ENCODE assay signal across 7 mouse cellular contexts in the genomic region with DNA sequence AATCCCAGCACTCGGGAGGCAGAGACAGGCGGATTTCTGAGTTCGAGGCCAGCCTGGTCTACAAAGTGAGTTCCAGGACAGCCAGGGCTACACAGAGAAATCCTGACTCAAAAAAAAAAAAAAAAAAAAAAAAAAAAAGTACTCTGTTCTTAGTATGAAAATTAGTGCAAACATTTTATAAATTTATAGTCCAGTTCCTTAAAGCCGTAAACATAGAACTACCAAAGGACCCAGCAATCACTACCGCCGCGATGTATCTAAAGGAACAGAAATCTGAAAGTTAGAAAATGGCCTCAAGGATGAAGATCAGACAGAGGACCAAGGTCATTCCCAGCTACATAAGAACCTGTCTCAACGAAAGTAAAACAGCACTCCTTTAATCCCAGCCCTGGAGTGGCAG. TPM values are rescaled to one million over a fixed set of nuclear protein-coding genes. Genes with fewer than 3 reads are reported as not detected.
DNase-seq lines count a peak whose midpoint lies in the region; ATAC-seq and TF ChIP-seq lines count a peak whose summit lies in the region.

No protein-coding gene starts in this region.

- no peak for TF ChIP-seq EP300 in lung, postnatal 0 days (IDR thresholded peaks at IDR 0.05)
- no peak for TF ChIP-seq EP300 in stomach, postnatal 0 days (optimal IDR thresholded peaks at IDR 0.05)

- H3K4me1 ChIP-seq in lung, postnatal 0 days (ENCODE audit: insufficient read depth, low read depth, low read length): no peaks in the 10 kb centered on the region
- H3K4me1 ChIP-seq in forebrain, embryonic 14.5 days (ENCODE audit: control insufficient read depth, insufficient read depth, low read length): no peaks in the 10 kb centered on the region
- H3K4me1 ChIP-seq in liver, embryonic 12.5 days: peaks cover 20% of the 10 kb centered on the region
- no peaks in the 10 kb centered on the region for H3K4me1 ChIP-seq in stomach, postnatal 0 days (replicated peaks; ENCODE audit: control insufficient read depth, insufficient read depth)

- no peak for TF ChIP-seq CTCF in lung, postnatal 0 days (IDR thresholded peaks at IDR 0.05)
- no peak for TF ChIP-seq CTCF in stomach, postnatal 0 days (IDR thresholded peaks at IDR 0.05; ENCODE audit: low read depth)

- H3K27me3 ChIP-seq in lung, postnatal 0 days (replicated peaks; ENCODE audit: insufficient read depth, low read length): no peaks in the 10 kb centered on the region
- no peaks in the 10 kb centered on the region for H3K27me3 ChIP-seq in forebrain, embryonic 14.5 days (replicated peaks; ENCODE audit: control insufficient read depth, insufficient read depth, low read length)
- H3K27me3 ChIP-seq in liver, embryonic 12.5 days (replicated peaks): no peaks in the 10 kb centered on the region
- H3K27me3 ChIP-seq in stomach, postnatal 0 days (ENCODE audit: control insufficient read depth, insufficient read depth, low read length): no peaks in the 10 kb centered on the region

- peak overlapping the region; percentile 50; the same call in 1 of the 2 replicates for H3K4me3 ChIP-seq in lung, postnatal 0 days (ENCODE audit: low read depth, low read length)
- H3K4me3 ChIP-seq in forebrain, embryonic 14.5 days (ENCODE audit: low read depth, low read length): peak overlapping the region; percentile 61
- H3K4me3 ChIP-seq in liver, embryonic 12.5 days: peak overlapping the region; percentile 82
- peak overlapping the region; percentile 65 for H3K4me3 ChIP-seq in stomach, postnatal 0 days (ENCODE audit: low read depth, low read length)

- H3K9ac ChIP-seq in lung, postnatal 0 days (replicated peaks; ENCODE audit: low read depth): no peak overlapping the region
- peak overlapping the region; percentile 93 for H3K9ac ChIP-seq in forebrain, embryonic 14.5 days (ENCODE audit: low read length)
- peak overlapping the region; percentile 81 for H3K9ac ChIP-seq in liver, embryonic 12.5 days
- peak overlapping the region; percentile 75; the same call in 1 of the 2 replicates for H3K9ac ChIP-seq in stomach, postnatal 0 days (ENCODE audit: low read length)

- DNase-seq in lung, postnatal 0 days (ENCODE audit: low spot score): no peak
- no peak for DNase-seq in lung, postnatal 25 days (ENCODE audit: low spot score)
- peak; percentile 19 for DNase-seq in forebrain, embryonic 14.5 days (ENCODE audit: low spot score)
- DNase-seq in stomach, postnatal 0 days (ENCODE audit: low spot score): no peak
- DNase-seq in adrenal gland, postnatal 10 days: no peak
- DNase-seq in embryo, embryonic 10 days (ENCODE audit: low spot score): no peak

- no peak overlapping the region for H3K27ac ChIP-seq in lung, postnatal 0 days (ENCODE audit: low read length)
- H3K27ac ChIP-seq in forebrain, embryonic 14.5 days (ENCODE audit: low read depth, low read length): no peak overlapping the region
- no peak overlapping the region for H3K27ac ChIP-seq in liver, embryonic 12.5 days
- no peak overlapping the region for H3K27ac ChIP-seq in stomach, postnatal 0 days (replicated peaks)

- H3K9me3 ChIP-seq in lung, postnatal 0 days (ENCODE audit: low read length): no peaks in the 10 kb centered on the region
- H3K9me3 ChIP-seq in forebrain, embryonic 14.5 days (replicated peaks; ENCODE audit: control insufficient read depth, low read length): no peaks in the 10 kb centered on the region; the same call in 1 of the 2 replicates
- peaks cover 7% of the 10 kb centered on the region for H3K9me3 ChIP-seq in liver, embryonic 12.5 days (replicated peaks)
- H3K9me3 ChIP-seq in stomach, postnatal 0 days (ENCODE audit: control insufficient read depth, low read length): no peaks in the 10 kb centered on the region

- ATAC-seq in lung, postnatal 0 days: no peak
- ATAC-seq in forebrain, embryonic 14.5 days: no peak
- no peak for ATAC-seq in liver, embryonic 12.5 days
- no peak for ATAC-seq in stomach, postnatal 0 days (ENCODE audit: low FRiP score, low TSS enrichment)

- WGBS in lung, postnatal 0 days: 80% methylated on average over 8 of the region's 8 CpGs
- 87% methylated on average over 8 of the region's 8 CpGs for WGBS in forebrain, embryonic 14.5 days
- 70% methylated on average over 8 of the region's 8 CpGs for WGBS in liver, embryonic 12.5 days (ENCODE audit: insufficient replicate concordance)
- 83% methylated on average over 8 of the region's 8 CpGs for WGBS in stomach, postnatal 0 days

- H3K36me3 ChIP-seq in lung, postnatal 0 days (ENCODE audit: insufficient read depth, low read length): peaks cover 1% of the 10 kb centered on the region; the same call in 1 of the 2 replicates
- peaks cover 11% of the 10 kb centered on the region for H3K36me3 ChIP-seq in forebrain, embryonic 14.5 days (ENCODE audit: control insufficient read depth, insufficient read depth, low read length)
- peaks cover 26% of the 10 kb centered on the region for H3K36me3 ChIP-seq in liver, embryonic 12.5 days
- peaks cover under 1% of the 10 kb centered on the region; the same call in 1 of the 2 replicates for H3K36me3 ChIP-seq in stomach, postnatal 0 days (ENCODE audit: control insufficient read depth, insufficient read depth, low read length)

- H3K4me2 ChIP-seq in lung, postnatal 0 days (replicated peaks; ENCODE audit: low read depth, low read length): peak overlapping the region; percentile 89
- H3K4me2 ChIP-seq in forebrain, embryonic 14.5 days (ENCODE audit: low read length): peak overlapping the region; percentile 69
- H3K4me2 ChIP-seq in liver, embryonic 12.5 days: peak overlapping the region; percentile 93
- peak overlapping the region; percentile 92 for H3K4me2 ChIP-seq in stomach, postnatal 0 days (replicated peaks; ENCODE audit: low read depth)

RNA-seq across cellular contexts. Expression of a gene that starts 0.9 kb away (rescaled TPM):
- 0.84 and 0.97 TPM in 2 replicates for polyA plus RNA-seq in lung, postnatal 0 days (2015; fragmentation: Nextera tagmentation; extraction: Ambion mirVana)
- polyA plus RNA-seq in forebrain, embryonic 14.5 days (2014; fragmentation: Nextera tagmentation; extraction: Ambion mirVana): 14.0 and 15.3 TPM in 2 replicates
- 2.2 and 2.3 TPM in 2 replicates for polyA plus RNA-seq in liver, embryonic 12.5 days (2016; fragmentation: Nextera tagmentation; extraction: Ambion mirVana)
- 1.2 and 1.4 TPM in 2 replicates for polyA plus RNA-seq in stomach, postnatal 0 days (2015; fragmentation: Nextera tagmentation; extraction: Ambion mirVana)
- total RNA-seq in adrenal gland, postnatal 10 days (2021): 1 to 10 TPM in 1 of 2 experiments, under 1 TPM in 1; 0.90 to 1.3 TPM

RNA-seq across cellular contexts. Expression of a gene that starts 33.3 kb away (rescaled TPM):
- polyA plus RNA-seq in lung, postnatal 0 days (2015; fragmentation: Nextera tagmentation; extraction: Ambion mirVana): 17.8 and 20.0 TPM in 2 replicates
- polyA plus RNA-seq in forebrain, embryonic 14.5 days (2014; fragmentation: Nextera tagmentation; extraction: Ambion mirVana): 8.9 and 12.9 TPM in 2 replicates
- 11.7 and 12.3 TPM in 2 replicates for polyA plus RNA-seq in liver, embryonic 12.5 days (2016; fragmentation: Nextera tagmentation; extraction: Ambion mirVana)
- polyA plus RNA-seq in stomach, postnatal 0 days (2015; fragmentation: Nextera tagmentation; extraction: Ambion mirVana): 12.2 and 12.9 TPM in 2 replicates
- 10 to 100 TPM; 30.4 to 37.4 TPM for total RNA-seq in adrenal gland, postnatal 10 days (2021)

RNA-seq across cellular contexts. Expression of a gene that starts 48.7 kb away (rescaled TPM):
- polyA plus RNA-seq in lung, postnatal 0 days (2015; fragmentation: Nextera tagmentation; extraction: Ambion mirVana): 13.6 and 15.3 TPM in 2 replicates
- polyA plus RNA-seq in forebrain, embryonic 14.5 days (2014; fragmentation: Nextera tagmentation; extraction: Ambion mirVana): 24.8 and 30.4 TPM in 2 replicates
- polyA plus RNA-seq in liver, embryonic 12.5 days (2016; fragmentation: Nextera tagmentation; extraction: Ambion mirVana): 4.9 and 5.0 TPM in 2 replicates
- 10.1 and 10.2 TPM in 2 replicates for polyA plus RNA-seq in stomach, postnatal 0 days (2015; fragmentation: Nextera tagmentation; extraction: Ambion mirVana)
- 10 to 100 TPM in 1 of 2 experiments, 1 to 10 TPM in 1; 9.2 to 12.4 TPM for total RNA-seq in adrenal gland, postnatal 10 days (2021)
